Mouse (Mus musculus): ENCODE data around the gene Oog1.
"Not testable (repeated sequence)": the region's sequence is repeated elsewhere in the genome, so short reads cannot be mapped to it uniquely, and the experiment has no call there.

Gene Oog1

DNA sequence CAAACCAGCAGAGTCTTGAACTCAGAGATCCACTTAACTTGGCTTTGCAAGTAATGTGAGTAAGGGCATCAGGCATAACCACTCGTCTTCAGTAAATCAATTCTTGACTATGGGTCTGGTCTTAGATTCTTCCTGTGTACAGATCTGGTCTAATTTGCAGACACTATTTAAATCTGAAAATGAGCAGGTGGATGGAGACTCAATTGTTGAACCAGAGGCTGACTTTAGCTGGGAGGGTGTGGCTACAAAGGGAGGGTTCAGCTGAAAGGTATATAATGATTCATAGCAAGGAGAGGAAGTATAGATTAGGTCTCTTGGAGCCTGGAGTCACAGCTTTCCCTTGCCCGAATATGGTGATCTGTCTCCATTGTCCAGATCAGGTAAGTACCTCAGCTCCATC, at the start of gene Oog1:
Gene Oog1 (plus strand): TSS at position 301 of the 400 bp plus-strand sequence.
- in situ Hi-C loops (cut with MseI, MboI): not testable (repeated sequence)

DNA sequence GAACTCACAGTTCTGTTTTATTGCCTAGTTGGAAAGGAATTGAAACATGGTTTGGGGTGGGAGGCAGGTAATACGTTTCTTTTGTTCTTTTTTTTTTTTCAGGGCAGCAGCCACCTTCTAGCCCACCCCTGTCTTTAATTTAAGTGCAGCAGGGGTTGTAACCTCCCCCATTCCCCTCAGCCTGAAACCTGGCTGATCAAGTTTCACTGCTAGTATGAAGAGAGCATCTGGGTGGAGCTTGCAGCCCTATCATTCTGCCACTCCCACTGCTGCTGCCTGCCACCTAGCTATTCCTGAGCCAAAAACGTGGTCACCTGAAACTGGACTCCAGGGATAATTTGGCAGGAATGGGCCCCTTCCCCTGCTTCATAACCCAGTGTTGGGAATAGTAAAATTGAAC, 1.1 kb upstream of the Oog1 start:
- in situ Hi-C loops (cut with MseI, MboI): not testable (repeated sequence)

DNA sequence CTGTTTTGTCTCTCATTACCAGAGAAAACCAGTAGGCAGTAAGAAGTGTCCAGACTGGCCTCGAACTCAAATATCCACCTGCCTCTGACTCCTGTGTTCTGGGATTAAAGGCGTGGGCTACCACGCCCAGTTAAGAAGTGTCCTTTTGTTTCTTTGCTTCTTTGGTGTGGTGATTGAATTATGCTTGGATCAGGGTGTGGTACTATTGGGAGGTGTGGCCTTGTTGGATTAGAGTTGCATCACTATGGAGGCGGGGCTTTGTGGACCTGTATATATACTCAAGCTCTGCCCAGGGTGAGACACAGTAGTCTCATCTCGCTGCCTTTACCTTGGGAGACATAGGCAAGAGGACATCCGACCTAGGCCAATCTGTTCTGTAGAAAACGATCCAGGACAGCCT, 16.1 kb downstream of the Oog1 start, which contains the start of gene Gm4027:
Gene Gm4027 (plus strand): TSS at position 301 of the 400 bp plus-strand sequence.
- in situ Hi-C loops (cut with MseI, MboI): not testable (repeated sequence)

DNA sequence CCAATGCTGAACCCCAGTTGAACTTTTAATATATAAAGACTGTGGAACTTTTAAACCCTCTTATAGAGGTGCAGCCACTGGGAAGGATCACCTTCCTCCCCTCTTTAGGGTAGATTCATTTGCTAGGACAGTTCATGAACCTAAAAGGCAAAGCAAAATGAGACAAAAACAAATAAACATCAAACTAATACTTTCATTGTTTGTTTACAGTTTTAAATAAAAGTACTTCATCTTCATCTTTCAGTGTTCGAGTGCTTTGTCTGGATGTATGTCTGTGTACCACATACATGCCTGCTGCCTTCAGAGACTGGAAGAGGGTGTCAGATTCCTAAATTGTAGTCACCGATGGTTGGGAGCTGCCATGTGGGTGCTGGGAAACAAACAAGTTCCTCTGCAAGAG, 42.0 kb downstream of the Oog1 start, which contains the start of gene Gm16381:
Gene Gm16381 (minus strand): TSS at position 101 of the 400 bp plus-strand sequence.
- in situ Hi-C loops (cut with MseI, MboI): not testable (repeated sequence)

DNA sequence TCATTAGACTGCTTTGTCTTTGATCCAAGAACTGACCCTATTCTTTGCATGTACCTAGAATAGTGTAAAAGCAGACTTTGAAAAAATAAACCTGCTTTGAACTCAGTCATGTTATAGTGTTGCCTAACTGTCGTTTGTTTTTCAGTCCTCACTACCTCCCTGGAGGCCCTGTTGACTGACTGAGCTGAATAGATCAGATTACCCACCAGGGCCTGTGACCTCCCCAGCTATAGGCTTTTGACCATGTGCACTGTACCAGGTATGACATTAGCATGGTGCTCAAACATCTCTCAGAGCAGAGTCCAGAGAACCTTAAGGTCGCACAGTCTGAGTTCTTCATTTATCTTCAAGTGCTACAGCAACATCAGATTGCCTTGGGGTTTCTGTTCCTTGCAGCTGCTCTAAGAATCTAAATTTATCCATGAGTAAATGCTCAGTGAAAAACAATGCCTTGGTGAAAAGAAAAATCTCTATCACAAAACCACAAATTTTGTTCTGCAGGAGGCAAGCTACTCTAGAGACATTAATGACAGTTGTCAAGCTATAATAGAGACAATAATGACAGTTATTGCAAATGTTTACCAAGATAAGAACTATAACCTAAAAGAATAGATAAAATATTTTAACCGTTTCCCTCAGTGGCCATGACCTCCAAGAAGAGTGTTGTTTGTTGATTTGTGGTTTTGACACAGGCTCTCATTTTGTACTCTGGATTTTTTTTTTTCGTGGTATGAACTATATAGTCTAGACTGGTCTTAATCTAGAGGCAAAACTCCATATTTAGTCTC, 50.6 kb downstream of the Oog1 start:
- in situ Hi-C loops (cut with MseI, MboI): not testable (repeated sequence)
